Mouse (Mus musculus) left cerebral cortex, postnatal 4 days (tissue): ENCODE data around the gene Ntm. TPM values are rescaled to one million over a fixed set of nuclear protein-coding genes. Genes with fewer than 3 reads are reported as not detected.
A peak's percentile ranks its signal among the peaks of the same experiment; 100 is the strongest.

Experiments used
- DNase-seq: peaks from one replicate; pipeline ENCODE4 v3.0.0-alpha.2; 2022
- intact Hi-C: fragments of 180-260 bp; cut with DNase I; formaldehyde crosslinking; loops from one replicate; pipeline ENCODE4 v1.15.1; 2025
- total RNA-seq, 2 experiments: library from RNA; stranded (reverse); gene quantifications; 2 replicates each; pipeline ENCODE4 v1.2.3; 2021

Ntm gene
- total RNA-seq, 2 experiments from 2014 or later, result 269 to 280 TPM

DNA sequence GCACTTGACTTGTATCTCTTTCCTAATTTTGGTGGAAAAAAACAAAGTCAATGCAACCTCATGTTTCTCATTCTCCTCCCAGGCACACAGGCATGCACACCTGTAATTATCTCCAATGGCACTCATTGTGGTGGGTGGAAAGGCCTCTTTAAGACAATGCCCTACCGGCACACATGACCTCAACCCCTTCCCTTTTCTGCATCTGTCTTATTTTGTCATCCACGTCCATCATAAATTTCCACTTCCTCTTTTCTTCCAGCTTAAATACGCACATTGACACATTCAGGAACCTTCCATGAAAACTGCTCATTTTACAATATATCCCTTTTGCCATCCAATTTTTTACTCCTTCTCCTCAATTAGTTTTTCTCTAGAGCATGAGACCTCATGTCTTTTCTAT, 74.2 kb downstream of the Ntm start:
- DNase-seq, result no peak
- intact Hi-C loops, result no loop called here

- DNase-seq, result no peak
- intact Hi-C loops, result no loop called here
These were observed 75.0 kb downstream of the Ntm start for GRCm38 (mm10) chr9:29887924-29888323.

DNA sequence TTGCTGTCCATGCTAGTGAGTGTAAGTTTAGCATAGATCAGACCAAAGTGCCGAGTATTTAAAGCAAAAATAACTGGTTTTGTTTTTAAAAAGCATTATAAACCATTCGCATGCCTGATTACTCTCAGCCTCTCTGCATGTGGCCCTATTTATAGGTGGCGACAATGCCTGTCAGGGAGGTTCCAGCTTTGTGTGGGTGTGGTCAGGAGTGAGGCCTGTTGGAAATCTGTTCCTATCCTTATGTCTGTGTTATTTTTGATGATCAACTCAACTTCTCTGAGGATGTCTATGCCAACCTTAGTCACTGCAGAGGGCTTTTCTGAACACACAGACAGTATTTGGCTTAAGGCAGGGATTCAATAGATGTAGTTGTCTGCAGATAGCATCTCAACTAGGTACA, 78.9 kb downstream of the Ntm start:
- intact Hi-C loops, result no loop called here
- DNase-seq, result no peak

GRCm38 (mm10) chr9:29881614-29882013, 81.3 kb downstream of the Ntm start:
- intact Hi-C loops, result no loop called here
- no peak for DNase-seq

- DNase-seq, result no peak
- intact Hi-C loops, result no loop called here
These were observed 85.4 kb downstream of the Ntm start for GRCm38 (mm10) chr9:29877583-29877982.

DNA sequence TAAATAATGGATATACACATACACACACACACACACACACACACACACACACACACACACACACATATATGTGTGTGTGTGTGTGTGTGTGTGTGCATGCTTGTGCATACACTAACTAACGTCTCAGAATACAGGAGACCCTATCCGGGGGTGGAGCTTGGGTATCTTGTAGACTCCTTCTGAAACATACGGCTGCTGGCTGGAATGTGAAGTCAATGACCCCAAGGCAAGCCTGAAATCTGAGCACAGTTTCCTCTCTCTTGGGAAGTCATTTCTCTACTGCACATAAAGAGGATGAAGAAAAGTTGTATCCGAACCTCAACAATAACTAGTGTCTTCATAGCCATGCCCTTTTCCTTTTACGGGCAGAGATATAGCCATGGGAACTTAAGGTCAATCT, 95.2 kb downstream of the Ntm start:
- no peak for DNase-seq
- intact Hi-C loops, result no loop called here

DNA sequence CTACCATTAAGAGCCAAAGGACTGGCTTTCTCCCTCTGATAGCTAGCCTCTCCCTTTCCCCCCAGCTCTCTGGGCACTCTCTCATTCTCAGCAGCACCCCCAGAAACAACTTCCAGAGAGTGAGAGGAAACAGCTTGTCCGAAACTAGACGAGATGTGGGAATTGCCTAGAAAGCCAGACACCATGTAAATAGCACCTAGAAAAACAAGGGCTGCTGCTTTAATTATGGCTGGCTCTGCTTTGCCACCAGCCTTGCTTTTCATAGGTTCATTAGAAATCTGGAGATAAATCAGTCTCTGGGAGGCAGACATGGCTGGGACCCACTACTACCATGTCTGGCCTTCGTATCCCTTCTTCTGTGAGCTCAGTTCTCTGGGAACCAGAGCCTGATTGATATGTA, 96.1 kb downstream of the Ntm start:
- intact Hi-C loops, result no loop called here
- DNase-seq, result no peak

DNA sequence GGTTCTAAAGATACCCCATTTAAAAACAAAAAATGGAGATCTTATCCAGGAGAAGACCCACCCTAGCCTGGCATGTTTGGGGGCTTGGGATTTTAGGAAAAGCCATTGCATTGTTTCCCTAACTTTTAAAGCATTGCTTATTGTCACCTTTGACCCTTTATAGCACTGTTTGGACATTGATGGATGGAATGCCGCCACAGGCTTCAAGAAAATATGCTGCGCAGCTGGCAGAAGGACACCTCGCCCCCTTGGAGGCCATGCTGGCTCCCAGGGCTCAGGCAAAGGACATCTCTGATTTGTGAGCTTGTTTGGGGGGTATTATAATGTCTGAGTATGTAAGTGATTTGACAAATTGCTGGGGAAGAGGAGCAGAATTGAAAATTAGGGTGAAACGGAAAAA, 96.8 kb downstream of the Ntm start:
- DNase-seq, result no peak
- intact Hi-C loops, result no loop called here

- intact Hi-C loops, result no loop called here
- no peak for DNase-seq
These were observed 97.4 kb downstream of the Ntm start for GRCm38 (mm10) chr9:29865502-29865901.

DNA sequence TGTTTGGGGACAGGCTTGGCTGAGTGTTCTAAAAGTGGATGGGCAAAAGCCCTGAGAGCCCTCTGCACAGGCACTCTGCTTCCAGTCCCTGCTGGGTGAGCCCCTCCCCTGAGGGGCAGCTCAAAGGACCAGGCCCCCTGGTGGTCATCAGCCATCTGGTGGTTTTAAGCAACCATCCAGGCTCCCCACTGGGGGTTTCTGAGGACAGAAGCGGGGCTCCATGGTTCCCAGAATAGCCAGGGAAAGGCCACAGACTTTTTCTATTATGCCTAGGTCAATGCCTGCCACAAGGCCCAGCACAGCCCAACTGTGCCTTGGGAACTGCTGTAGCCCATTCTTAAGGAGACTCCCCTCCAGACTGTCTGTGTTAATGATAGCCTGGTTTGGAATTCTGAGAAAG, 98.1 kb downstream of the Ntm start:
- peak; percentile 54 for DNase-seq
- intact Hi-C loops, result no loop called here

GRCm38 (mm10) chr9:29862408-29862807, 100.5 kb downstream of the Ntm start:
- intact Hi-C loops, result no loop called here
- no peak for DNase-seq

DNA sequence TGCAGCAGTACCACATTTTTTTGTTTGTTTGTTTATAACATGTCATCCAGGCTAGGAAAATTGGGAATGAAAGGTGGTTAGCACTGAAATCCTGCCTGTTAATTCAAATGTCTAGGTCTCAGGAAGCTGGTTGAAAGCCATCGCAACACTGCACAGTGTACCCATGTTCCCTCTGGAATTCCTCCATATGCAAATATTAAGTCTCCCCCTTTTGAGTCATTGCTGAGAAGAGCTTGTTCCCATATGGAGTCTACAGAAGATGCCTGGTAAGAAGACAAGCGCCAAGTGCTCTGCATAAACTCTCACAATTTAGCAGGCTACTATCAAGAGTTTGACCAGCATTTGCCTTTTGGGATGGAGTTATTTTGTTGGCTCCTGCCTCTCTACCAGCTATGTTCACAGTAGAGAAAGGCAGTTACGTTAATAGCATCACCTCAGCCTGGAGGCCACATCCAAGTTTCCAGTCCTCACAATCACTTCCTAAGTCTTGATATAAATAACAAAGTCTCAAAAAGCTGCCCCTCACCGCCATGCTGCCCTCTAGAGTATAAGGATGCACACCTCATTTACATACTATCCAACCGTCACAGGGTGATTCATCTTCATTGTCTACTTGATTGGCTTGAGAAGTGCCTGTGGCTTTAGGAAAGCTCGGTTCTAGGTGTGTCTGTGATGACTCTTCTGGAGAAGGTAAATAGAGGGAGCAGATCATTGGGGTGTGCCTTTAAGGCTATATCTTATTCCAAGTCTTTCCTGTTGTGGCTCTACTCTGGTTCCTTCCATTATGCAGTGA, 103.5 kb downstream of the Ntm start:
- intact Hi-C loops, result no loop called here
- no peak for DNase-seq

DNA sequence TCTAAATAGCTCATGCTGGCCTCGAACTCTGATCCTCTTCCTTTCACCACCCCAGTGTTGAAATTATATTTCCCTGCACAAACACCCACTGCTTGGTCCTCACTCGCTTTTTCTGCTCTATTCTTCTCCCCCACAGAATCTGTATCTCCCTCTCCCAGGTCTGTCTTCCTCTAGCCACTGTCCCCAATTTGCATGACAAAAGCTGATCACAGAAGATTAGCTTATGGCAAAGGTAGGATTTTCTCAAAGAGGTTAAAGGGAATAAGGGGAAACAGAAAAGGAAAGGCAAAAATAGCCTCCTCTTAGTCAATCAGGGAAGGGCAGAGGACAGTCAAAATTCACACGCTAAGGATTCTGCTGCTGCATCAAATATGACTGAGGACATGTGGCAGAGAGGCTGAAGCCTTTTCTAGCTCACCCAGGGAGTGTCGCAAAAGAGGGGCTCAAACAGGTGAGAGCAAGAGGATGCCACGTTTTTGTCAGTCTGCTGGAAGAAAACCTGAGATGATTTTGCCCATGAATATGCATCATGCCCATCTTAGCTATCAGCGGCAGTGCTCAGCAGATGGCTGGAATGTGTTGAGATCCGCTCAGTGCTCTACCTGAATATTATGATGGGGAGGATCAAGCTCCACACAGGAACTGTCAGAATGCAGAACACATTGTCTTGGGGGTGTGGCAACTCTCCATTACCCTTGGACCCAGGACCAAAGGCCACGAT, 114.0 kb downstream of the Ntm start:
- no peak for DNase-seq
- intact Hi-C loops, result loop anchor here (10.0 kb wide), 1 partner anchor 106 kb away; no protein-coding TSS in a partner anchor

DNA sequence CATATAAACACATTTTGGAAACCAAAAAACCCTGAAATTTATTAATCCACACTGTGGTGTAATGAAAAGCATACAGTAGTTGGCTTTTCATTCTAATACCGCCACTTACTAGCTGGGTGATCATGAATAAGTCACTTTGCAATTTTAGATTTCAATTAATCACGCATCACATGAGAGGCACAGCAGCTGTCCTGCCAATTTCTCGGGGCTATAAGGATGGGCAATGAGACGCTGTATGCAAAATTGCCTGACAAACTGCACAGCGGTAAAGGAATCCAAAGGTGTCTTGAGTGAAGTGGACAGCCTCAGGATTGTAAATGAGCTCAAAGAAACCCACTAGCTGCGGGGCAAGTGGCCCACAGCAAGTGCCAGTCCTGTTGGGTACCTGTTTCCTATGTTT, 125.6 kb downstream of the Ntm start:
- intact Hi-C loops, result no loop called here
- DNase-seq, result no peak

DNA sequence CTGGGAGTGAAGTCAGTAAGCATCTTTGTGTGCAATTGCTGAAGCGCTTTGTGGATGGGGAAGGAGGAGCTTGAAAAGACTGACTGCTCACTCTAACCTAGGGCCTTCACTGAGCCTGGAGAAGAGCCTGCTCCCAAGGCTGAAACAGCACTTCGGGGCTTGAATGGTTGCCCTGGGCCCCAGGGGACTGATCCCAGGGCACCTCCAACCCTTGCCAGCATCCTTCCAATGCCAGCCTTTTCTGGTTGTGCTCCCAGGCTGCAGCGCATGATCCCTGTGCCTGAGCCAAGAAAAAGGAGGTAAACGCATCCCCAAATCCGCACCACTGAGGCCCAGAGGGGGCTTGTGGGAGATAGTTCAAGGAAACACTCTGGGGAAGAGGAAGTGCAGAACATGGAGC, 128.0 kb downstream of the Ntm start:
- DNase-seq, result peak; percentile 70
- intact Hi-C loops, result no loop called here

DNA sequence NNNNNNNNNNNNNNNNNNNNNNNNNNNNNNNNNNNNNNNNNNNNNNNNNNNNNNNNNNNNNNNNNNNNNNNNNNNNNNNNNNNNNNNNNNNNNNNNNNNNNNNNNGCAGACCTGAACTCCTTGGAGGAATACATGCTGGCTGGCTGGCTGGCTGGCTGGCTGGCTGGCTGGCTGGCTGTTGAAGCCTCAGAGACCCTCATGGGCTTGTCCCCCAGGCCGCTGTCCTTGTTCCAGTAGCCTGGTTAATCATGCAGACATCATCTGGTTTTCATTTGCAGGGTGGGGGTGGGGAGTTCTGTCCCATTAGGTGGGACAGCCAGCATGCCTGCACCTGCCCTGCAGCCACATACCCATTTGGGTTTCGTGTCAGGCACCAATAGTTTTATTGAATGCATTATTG, 129.2 kb downstream of the Ntm start:
- intact Hi-C loops, result no loop called here
- DNase-seq, result peak; percentile 36

- intact Hi-C loops, result no loop called here
These were observed 135.7 kb downstream of the Ntm start for GRCm38 (mm10) chr9:29827240-29827660.

DNA sequence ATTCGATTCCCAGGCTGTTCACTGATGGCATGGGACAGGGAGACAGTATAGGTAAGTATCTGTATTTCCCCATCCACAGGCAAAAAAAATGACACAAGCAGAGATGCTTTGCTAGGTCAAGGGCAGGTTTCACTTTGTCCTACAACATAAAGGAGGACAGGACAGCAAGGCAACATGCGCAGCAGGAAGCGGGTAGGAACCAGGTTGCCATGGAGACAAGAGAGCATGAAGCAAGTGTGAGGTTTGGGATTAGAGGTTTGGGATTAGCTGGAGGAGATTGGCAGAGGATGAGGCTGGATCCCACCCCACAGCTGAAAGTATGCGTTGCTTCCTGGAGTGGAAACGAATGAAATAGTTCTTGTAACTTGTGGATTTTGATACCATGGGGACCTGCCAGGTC, 137.7 kb downstream of the Ntm start:
- intact Hi-C loops, result no loop called here
- DNase-seq, result no peak

More at GRCm38 (mm10) chr9:29827240-29827660, 135.7 kb downstream of the Ntm start:
- no peak for DNase-seq

GRCm38 (mm10) chr9:29823716-29824115, 139.2 kb downstream of the Ntm start:
- DNase-seq, result peak; percentile 34
- intact Hi-C loops, result no loop called here

DNA sequence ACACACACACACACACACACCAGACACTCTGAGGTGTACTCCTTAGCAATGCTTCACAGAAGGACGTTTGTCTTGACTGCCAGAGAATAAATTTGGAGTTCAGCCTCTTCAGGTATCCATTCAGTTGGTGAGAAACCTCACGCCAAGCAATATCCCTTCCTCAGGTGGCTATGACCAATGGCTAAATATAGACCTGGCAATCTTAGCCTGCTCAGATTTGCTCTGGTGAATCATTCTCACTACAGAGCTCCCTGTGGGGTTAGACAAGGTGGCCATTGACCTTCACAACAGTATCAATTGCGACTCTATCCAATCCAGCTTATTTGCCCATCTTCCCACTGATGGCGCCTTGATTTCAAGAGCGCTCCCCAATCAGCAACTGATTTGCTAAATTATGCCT, 150.3 kb downstream of the Ntm start:
- DNase-seq, result no peak
- intact Hi-C loops, result no loop called here

GRCm38 (mm10) chr9:29806790-29807189, 156.2 kb downstream of the Ntm start:
- intact Hi-C loops, result loop anchor here (10.0 kb wide), 2 partner anchors 158 to 328 kb away; partner anchors contain the start of gene Ntm
- DNase-seq, result peak; percentile 52

- DNase-seq, result no peak
- intact Hi-C loops, result loop anchor here (10.0 kb wide), 2 partner anchors 160 to 330 kb away; partner anchors contain the start of gene Ntm
These were observed 158.5 kb downstream of the Ntm start for GRCm38 (mm10) chr9:29804483-29804882.
